Mouse (Mus musculus) olfactory bulb, adult 2 months (tissue): Measurements from ENCODE around the gene Lrp10.

Experiments used
- CTCF ChIP-seq: fragments of 200-500 bp; IDR thresholded peaks from 2 replicates; pipeline ENCODE4 v1.5.1; 2012; ENCODE audit warnings: low read depth, mild to moderate bottlenecking, low read length, moderate library complexity; ENCODE audit not compliant: insufficient read depth
- POLR2A ChIP-seq: fragments of 200-500 bp; IDR thresholded peaks from 2 replicates; pipeline ENCODE4 v1.6.1; 2012; ENCODE audit warnings: mild to moderate bottlenecking, low read depth, low read length, moderate library complexity; ENCODE audit not compliant: insufficient read depth

- no peak for TF ChIP-seq POLR2A
- no peak for TF ChIP-seq CTCF
Measured at GRCm38 (mm10) chr14:54431334-54432077, 32.4 kb upstream of the Lrp10 start, which contains the start of gene Mmp14.
